Mouse (Mus musculus) midbrain, postnatal 0 days (tissue): ENCODE results near the gene Prok1. TPM values are rescaled to one million over a fixed set of nuclear protein-coding genes. Genes with fewer than 3 reads are reported as not detected.
A peak's percentile ranks its signal among the peaks of the same experiment; 100 is the strongest.

Experiments used
- ATAC-seq: fragments of 200-750 bp; cut with Nextera tagmentation; 2 replicates; pipeline ENCODE4 v1.8.0; 2017; ENCODE audit warnings: moderate number of reproducible peaks, mild to moderate bottlenecking, moderate TSS enrichment, moderate library complexity; ENCODE audit not compliant: low FRiP score
- DNase-seq: peaks from one replicate; pipeline ENCODE4 v3.0.0-alpha.2; 2015; ENCODE audit warnings: low spot score
- H3K27ac ChIP-seq: fragments of 300-500 bp; sonication (generic); 2 replicates; pipeline ENCODE4 v1.5.1; 2014; ENCODE audit warnings: low read depth, mild to moderate bottlenecking, low read length, mixed read lengths
- H3K27me3 ChIP-seq: fragments of 300-500 bp; sonication (generic); 2 replicates; pipeline ENCODE4 v1.6.1; 2014; ENCODE audit warnings: low read length, control low read depth, mixed read lengths; ENCODE audit not compliant: insufficient read depth
- H3K36me3 ChIP-seq: fragments of 300-500 bp; sonication (generic); 2 replicates; pipeline ENCODE4 v1.6.1; 2014; ENCODE audit warnings: low read length, control low read depth, mixed read lengths; ENCODE audit not compliant: insufficient read depth
- H3K4me1 ChIP-seq: fragments of 300-500 bp; sonication (generic); 2 replicates; pipeline ENCODE4 v1.6.1; 2014; ENCODE audit warnings: mild to moderate bottlenecking, control low read depth, antibody characterized with exemption, low read length, mixed read lengths; ENCODE audit not compliant: insufficient read depth
- H3K4me2 ChIP-seq: fragments of 300-500 bp; sonication (generic); 2 replicates; pipeline ENCODE4 v1.6.1; 2014; ENCODE audit warnings: low read depth, mild to moderate bottlenecking, low read length, mixed read lengths; ENCODE audit not compliant: poor library complexity, severe bottlenecking
- H3K4me3 ChIP-seq: fragments of 300-500 bp; sonication (generic); 2 replicates; pipeline ENCODE4 v1.5.1; 2014; ENCODE audit warnings: low read depth, mild to moderate bottlenecking, low read length, moderate library complexity
- H3K9ac ChIP-seq: fragments of 300-500 bp; sonication (generic); replicated peaks from 2 replicates; pipeline ENCODE4 v1.6.1; 2014; ENCODE audit warnings: mild to moderate bottlenecking, low read length, moderate library complexity, mixed read lengths; ENCODE audit not compliant: poor library complexity, severe bottlenecking
- H3K9me3 ChIP-seq: fragments of 300-500 bp; sonication (generic); 2 replicates; pipeline ENCODE4 v1.6.1; 2016; ENCODE audit warnings: low read length, control low read depth
- CTCF ChIP-seq: IDR thresholded peaks from 2 replicates; pipeline ENCODE4 v1.5.1; 2016; ENCODE audit warnings: antibody characterized with exemption, mild to moderate bottlenecking
- WGBS: fragments of 180-500 bp; shearing (Covaris S2); extraction: QIAGEN DNeasy Blood & Tissue Kit; methylation state at CpG from one replicate; pipeline ENCODE4 v1.1.7; 2014; 5-methylcytosine and 5-hydroxymethylcytosine counted together
- polyA plus RNA-seq: library from polyadenylated mRNA; unstranded; fragments of >200 nt; fragmentation: Nextera tagmentation; extraction: Ambion mirVana; gene quantifications from 2 replicates; pipeline ENCODE4 v1.2.1, GENCODE M21; 2015
- total RNA-seq: library from RNA; depleted of rRNA; stranded (reverse); fragments of >200 nt; gene quantifications from 2 replicates; pipeline ENCODE4 v1.2.3, GENCODE M21; 2014

Gene Prok1
- total and polyA plus RNA-seq, 2 experiments from 2014 or later = 0.16 to 0.33 TPM

DNA sequence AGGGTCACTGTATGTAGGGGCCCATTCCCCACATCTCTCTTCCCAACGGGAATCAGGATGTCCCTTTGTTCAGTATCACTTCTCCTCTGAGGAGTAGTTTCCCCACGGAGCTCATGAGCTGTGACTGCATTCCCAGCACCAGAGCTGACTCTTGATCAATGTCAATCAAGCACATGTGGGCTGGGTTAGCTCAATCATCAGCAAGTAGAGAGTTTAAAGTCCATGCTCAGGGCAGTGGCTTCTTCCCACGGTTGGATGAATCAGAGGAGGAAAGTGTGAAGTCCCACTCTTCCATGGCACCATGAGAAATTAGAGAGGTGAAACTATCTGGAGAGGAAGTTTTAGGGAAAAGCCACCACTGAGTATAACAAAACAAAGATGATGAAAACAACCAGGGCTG is 9.5 kb upstream of the Prok1 start:
- Histone ChIP-seq H3K9ac (no peak overlapping the region), H3K4me2 (no peak overlapping the region), H3K27me3 (no peaks in the 10 kb centered on the region), H3K4me3 (no peak overlapping the region), H3K27ac (no peak overlapping the region), H3K4me1 (no peaks in the 10 kb centered on the region), H3K9me3 (no peaks in the 10 kb centered on the region), H3K36me3 (no peaks in the 10 kb centered on the region)
- no peak for DNase-seq
- WGBS = 65% methylated on average over 3 of the region's 3 CpGs
- no peak for TF ChIP-seq CTCF
- no peak for ATAC-seq

DNA sequence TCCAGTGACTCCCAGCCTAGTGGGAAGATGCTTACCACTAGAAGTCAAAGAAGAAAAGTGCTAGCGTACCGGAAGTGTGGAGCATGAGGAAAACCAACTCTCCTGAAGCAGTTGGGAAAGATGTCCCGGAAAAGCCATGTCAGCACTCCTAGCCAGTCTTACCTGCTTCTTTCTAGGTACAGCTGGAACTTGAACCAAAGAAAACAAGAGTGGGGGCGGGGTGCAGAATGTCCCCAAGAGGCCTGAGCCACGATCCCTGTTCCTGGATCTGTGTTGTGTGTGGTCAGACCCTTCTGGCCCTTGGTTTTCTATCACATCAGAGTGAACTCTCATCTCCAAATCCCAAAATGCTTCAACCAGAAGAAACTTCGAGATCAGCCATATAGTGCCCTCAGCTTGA is 7.4 kb upstream of the Prok1 start:
- ATAC-seq (no peak), DNase-seq (no peak)
- TF ChIP-seq CTCF = no peak
- H3K27ac ChIP-seq = no peak overlapping the region
- H3K4me1 ChIP-seq = no peaks in the 10 kb centered on the region
- H3K9ac ChIP-seq = no peak overlapping the region
- no peaks in the 10 kb centered on the region for H3K27me3 ChIP-seq
- no peak overlapping the region for H3K4me2 ChIP-seq
- H3K9me3 ChIP-seq = no peaks in the 10 kb centered on the region
- 75% methylated on average over 6 of the region's 6 CpGs for WGBS
- H3K36me3 ChIP-seq = no peaks in the 10 kb centered on the region
- no peak overlapping the region for H3K4me3 ChIP-seq

DNA sequence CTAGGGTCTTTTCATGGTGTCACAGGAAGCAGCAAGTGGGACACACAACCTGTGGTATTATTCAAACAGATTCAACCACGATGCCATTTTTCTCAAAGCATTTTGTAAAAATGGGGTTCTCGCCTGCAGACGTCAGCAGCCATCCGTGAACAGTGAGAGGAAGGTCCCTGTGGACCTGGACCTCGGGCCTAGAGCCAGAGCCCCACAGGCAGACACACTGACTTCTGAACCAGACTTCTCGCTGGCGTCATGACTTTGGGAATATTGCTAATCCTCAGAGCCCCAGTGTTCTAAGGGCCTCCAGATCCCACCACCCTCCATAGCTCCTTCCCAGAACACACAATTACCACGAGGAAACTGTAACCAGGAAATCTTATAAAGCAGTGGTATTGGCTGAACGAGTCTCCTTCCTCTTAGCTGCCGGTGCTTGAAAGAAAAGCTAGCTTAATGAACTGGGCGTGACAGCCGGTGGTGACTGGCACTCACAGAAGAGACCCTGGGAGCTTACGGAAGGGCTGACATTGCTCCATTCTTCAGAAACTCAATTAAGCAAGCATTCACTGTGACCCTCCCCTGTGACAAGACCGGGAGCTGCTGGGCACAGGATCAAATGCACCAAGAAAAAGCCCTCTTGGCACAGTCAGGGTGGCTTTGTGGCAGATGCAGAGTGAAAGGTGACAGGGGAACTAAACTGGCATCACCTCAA is 2.0 kb upstream of the Prok1 start:
- DNase-seq = peak; percentile 26
- peaks cover 3% of the 10 kb centered on the region; the same call in 1 of the 2 replicates for H3K4me1 ChIP-seq
- 23% methylated on average over 14 of the region's 14 CpGs for WGBS
- H3K36me3 ChIP-seq = no peaks in the 10 kb centered on the region
- no peak overlapping the region for H3K27ac ChIP-seq
- H3K27me3 ChIP-seq = no peaks in the 10 kb centered on the region
- ATAC-seq = no peak
- H3K4me3 ChIP-seq = no peak overlapping the region
- no peak overlapping the region for H3K9ac ChIP-seq
- TF ChIP-seq CTCF = no peak
- H3K9me3 ChIP-seq = no peaks in the 10 kb centered on the region
- no peak overlapping the region for H3K4me2 ChIP-seq

DNA sequence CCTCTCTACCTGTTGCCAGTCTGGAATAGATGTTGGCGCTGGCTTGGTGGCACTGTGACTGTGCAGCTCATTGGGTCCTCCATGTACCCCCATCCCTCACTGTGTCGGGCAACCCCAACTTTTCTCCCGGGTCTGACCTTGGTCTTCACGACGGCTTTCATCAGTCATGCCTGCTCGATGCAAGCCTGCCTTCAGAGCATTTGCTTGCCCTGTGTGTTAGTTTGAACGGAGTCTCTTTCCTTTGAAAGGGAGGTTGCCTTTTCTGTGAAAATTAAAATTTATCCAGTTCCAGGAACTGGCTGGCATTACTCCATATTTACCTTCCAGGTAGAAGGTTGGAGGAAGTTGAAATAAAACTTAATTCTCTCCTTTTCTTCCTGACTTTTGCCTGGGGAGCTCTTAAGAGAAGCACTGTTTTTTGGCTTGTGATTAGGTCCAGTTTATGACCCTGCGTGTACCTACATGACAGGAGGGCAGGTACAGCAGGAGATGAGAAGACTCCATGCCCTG is 981 bp downstream of the Prok1 start:
- no peak for ATAC-seq

DNA sequence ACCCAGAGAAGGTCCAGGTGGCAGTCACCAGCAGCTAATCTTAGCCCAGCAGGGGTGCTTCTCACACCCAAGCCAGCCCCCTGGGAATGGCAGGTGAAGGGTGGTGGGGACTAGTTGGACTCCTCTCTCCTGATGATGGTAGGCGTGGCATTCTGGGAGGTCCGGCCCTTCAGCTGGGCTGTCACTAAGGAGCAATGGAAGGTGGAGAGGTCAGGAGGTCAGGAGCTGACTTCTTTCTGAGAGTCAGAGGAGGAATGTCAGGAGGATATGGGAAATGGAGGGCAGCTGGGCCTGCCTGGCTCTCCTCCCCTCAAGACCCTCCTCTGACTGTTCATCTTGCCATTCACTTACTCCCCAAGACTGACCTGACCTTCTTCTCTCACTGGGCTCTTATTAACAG is 1.5 kb downstream of the Prok1 start:
- DNase-seq (no peak), ATAC-seq (no peak)
- Histone ChIP-seq H3K27ac (no peak overlapping the region), H3K27me3 (no peaks in the 10 kb centered on the region), H3K9ac (no peak overlapping the region), H3K36me3 (no peaks in the 10 kb centered on the region), H3K4me3 (no peak overlapping the region), H3K4me2 (no peak overlapping the region), H3K9me3 (no peaks in the 10 kb centered on the region), H3K4me1 (peaks cover 3% of the 10 kb centered on the region; the same call in 1 of the 2 replicates)
- WGBS = 68% methylated on average over 2 of the region's 2 CpGs
- no peak for TF ChIP-seq CTCF

More for the DNA sequence above, 981 bp downstream of the Prok1 start:
- Histone ChIP-seq H3K9ac (no peak overlapping the region), H3K27ac (no peak overlapping the region), H3K9me3 (no peaks in the 10 kb centered on the region), H3K36me3 (no peaks in the 10 kb centered on the region), H3K4me1 (peaks cover 3% of the 10 kb centered on the region; the same call in 1 of the 2 replicates), H3K4me2 (no peak overlapping the region), H3K4me3 (no peak overlapping the region), H3K27me3 (no peaks in the 10 kb centered on the region)
- TF ChIP-seq CTCF = no peak
- WGBS = 82% methylated on average over 8 of the region's 8 CpGs
- no peak for DNase-seq

DNA sequence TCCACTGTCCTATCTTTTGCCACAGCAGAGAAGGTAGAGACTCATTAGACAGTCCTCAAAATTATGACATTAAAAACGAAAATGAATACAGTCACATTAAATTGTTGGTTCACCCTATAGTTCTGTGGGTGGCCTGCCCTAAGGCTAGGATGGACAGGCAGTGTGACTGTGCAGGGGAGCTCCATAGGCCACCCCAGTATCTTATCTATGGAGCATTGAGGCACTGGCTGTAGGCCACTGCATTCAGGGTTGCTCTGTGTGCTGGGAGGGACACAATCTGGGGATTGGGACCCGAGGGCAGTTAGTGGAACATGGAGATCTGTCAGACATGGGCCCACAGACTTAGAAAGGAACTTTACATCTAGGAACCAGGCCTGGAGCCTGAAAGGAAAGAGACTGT is 5.6 kb downstream of the Prok1 start:
- ATAC-seq (no peak), DNase-seq (no peak)
- Histone ChIP-seq H3K4me1 (no peaks in the 10 kb centered on the region), H3K36me3 (no peaks in the 10 kb centered on the region), H3K4me3 (no peak overlapping the region), H3K27me3 (no peaks in the 10 kb centered on the region), H3K27ac (no peak overlapping the region), H3K9ac (no peak overlapping the region), H3K4me2 (no peak overlapping the region), H3K9me3 (no peaks in the 10 kb centered on the region)
- TF ChIP-seq CTCF = no peak
- 20% methylated on average over 2 of the region's 2 CpGs for WGBS
